Mouse (Mus musculus) heart, postnatal 0 days (tissue): ENCODE measurements around the gene Ttll3.

Source experiments
- CTCF ChIP-seq: IDR thresholded peaks from 2 replicates; pipeline ENCODE4 v1.5.1; 2016; ENCODE audit warnings: antibody characterized with exemption, control low read depth, low read depth
- EP300 ChIP-seq: IDR thresholded peaks from 2 replicates; pipeline ENCODE4 v1.6.1; 2016; ENCODE audit warnings: antibody characterized with exemption, low read depth

GRCm38 (mm10) chr6:113346897-113347296 is 42.2 kb upstream of the Ttll3 start:
- no peak for TF ChIP-seq CTCF
- TF ChIP-seq EP300, result no peak
